Mouse (Mus musculus) forebrain, embryonic 16.5 days (tissue): ENCODE measurements around the gene Pde1c. TPM values are rescaled to one million over a fixed set of nuclear protein-coding genes. Genes with fewer than 3 reads are reported as not detected.

ENCODE experiments used
- ATAC-seq: fragments of 200-750 bp; cut with Nextera tagmentation; 2 replicates; pipeline ENCODE4 v1.8.0; 2017; ENCODE audit warnings: mild to moderate bottlenecking, moderate library complexity
- H3K27ac ChIP-seq: fragments of 300-500 bp; sonication (generic); 2 replicates; pipeline ENCODE4 v1.5.1; 2014; ENCODE audit warnings: low read length, control low read depth
- H3K27me3 ChIP-seq: fragments of 300-500 bp; sonication (generic); replicated peaks from 2 replicates; pipeline ENCODE4 v1.6.1; 2014; ENCODE audit warnings: low read length; ENCODE audit not compliant: control insufficient read depth, insufficient read depth
- H3K36me3 ChIP-seq: fragments of 300-500 bp; sonication (generic); 2 replicates; pipeline ENCODE4 v1.6.1; 2014; ENCODE audit not compliant: control insufficient read depth, insufficient read depth
- H3K4me1 ChIP-seq: fragments of 300-500 bp; sonication (generic); replicated peaks from 2 replicates; pipeline ENCODE4 v1.6.1; 2014; ENCODE audit warnings: low read length; ENCODE audit not compliant: control insufficient read depth, insufficient read depth
- H3K4me2 ChIP-seq: fragments of 300-500 bp; sonication (generic); 2 replicates; pipeline ENCODE4 v1.6.1; 2014; ENCODE audit warnings: mild to moderate bottlenecking, low read length, control low read depth
- H3K4me3 ChIP-seq: fragments of 300-500 bp; sonication (generic); replicated peaks from 2 replicates; pipeline ENCODE4 v1.5.1; 2014; ENCODE audit warnings: mild to moderate bottlenecking, low read length, control low read depth
- H3K9ac ChIP-seq: fragments of 300-500 bp; sonication (generic); replicated peaks from 2 replicates; pipeline ENCODE4 v1.6.1; 2014; ENCODE audit warnings: low read depth, low read length, control low read depth
- H3K9me3 ChIP-seq: fragments of 300-500 bp; sonication (generic); 2 replicates; pipeline ENCODE4 v1.6.1; 2016; ENCODE audit warnings: low read length; ENCODE audit not compliant: control insufficient read depth
- WGBS: fragments of 180-500 bp; shearing (Covaris S2); extraction: QIAGEN DNeasy Blood & Tissue Kit; methylation state at CpG from one replicate; pipeline ENCODE4 v1.1.7; 2014; 5-methylcytosine and 5-hydroxymethylcytosine counted together
- polyA plus RNA-seq: library from polyadenylated mRNA; unstranded; fragments of >200 nt; fragmentation: Nextera tagmentation; extraction: Ambion mirVana; gene quantifications from 2 replicates; pipeline ENCODE4 v1.2.1, GENCODE M21; 2015

Pde1c gene
- polyA plus RNA-seq, 1 experiment from 2014 or later, result 7.8 TPM

GRCm38 (mm10) chr6:56257555-56258297 lies 311.2 kb downstream of the Pde1c start:
- Histone ChIP-seq H3K9ac (no peak overlapping the region), H3K27me3 (no peaks in the 10 kb centered on the region), H3K9me3 (no peaks in the 10 kb centered on the region), H3K4me1 (no peaks in the 10 kb centered on the region), H3K4me3 (no peak overlapping the region), H3K4me2 (no peak overlapping the region), H3K27ac (no peak overlapping the region), H3K36me3 (no peaks in the 10 kb centered on the region)
- ATAC-seq, result no peak
- 93% methylated on average over 2 of the region's 2 CpGs for WGBS

- WGBS, result 78% methylated on average over 3 of the region's 3 CpGs
- Histone ChIP-seq H3K27me3 (no peaks in the 10 kb centered on the region), H3K36me3 (no peaks in the 10 kb centered on the region), H3K4me3 (no peak overlapping the region), H3K4me2 (no peak overlapping the region), H3K27ac (no peak overlapping the region), H3K9me3 (no peaks in the 10 kb centered on the region), H3K4me1 (no peaks in the 10 kb centered on the region), H3K9ac (no peak overlapping the region)
- no peak for ATAC-seq
These were observed 318.8 kb downstream of the Pde1c start for GRCm38 (mm10) chr6:56250091-56250490.

- ATAC-seq, result no peak
- Histone ChIP-seq H3K4me1 (no peaks in the 10 kb centered on the region), H3K4me3 (no peak overlapping the region), H3K9ac (no peak overlapping the region), H3K9me3 (no peaks in the 10 kb centered on the region), H3K36me3 (no peaks in the 10 kb centered on the region), H3K4me2 (no peak overlapping the region), H3K27me3 (no peaks in the 10 kb centered on the region), H3K27ac (no peak overlapping the region)
- 35% methylated on average over 1 of the region's 1 CpGs for WGBS
These were observed 377.3 kb downstream of the Pde1c start for GRCm38 (mm10) chr6:56191426-56192140.

- no peak overlapping the region for H3K9ac ChIP-seq
- H3K4me1 ChIP-seq, result no peaks in the 10 kb centered on the region
- H3K4me3 ChIP-seq, result no peak overlapping the region
- 78% methylated on average over 2 of the region's 2 CpGs for WGBS
- no peaks in the 10 kb centered on the region for H3K36me3 ChIP-seq
- H3K4me2 ChIP-seq, result no peak overlapping the region
- H3K27ac ChIP-seq, result no peak overlapping the region
- ATAC-seq, result no peak
- H3K9me3 ChIP-seq, result no peaks in the 10 kb centered on the region
- H3K27me3 ChIP-seq, result no peaks in the 10 kb centered on the region
These were observed 392.4 kb downstream of the Pde1c start for GRCm38 (mm10) chr6:56176485-56176884.

- Histone ChIP-seq H3K27me3 (no peaks in the 10 kb centered on the region), H3K9ac (no peak overlapping the region), H3K4me2 (no peak overlapping the region), H3K4me3 (no peak overlapping the region), H3K4me1 (no peaks in the 10 kb centered on the region), H3K27ac (no peak overlapping the region), H3K36me3 (no peaks in the 10 kb centered on the region), H3K9me3 (no peaks in the 10 kb centered on the region)
- WGBS, result 81% methylated on average over 2 of the region's 2 CpGs
- ATAC-seq, result no peak
These were observed 396.7 kb downstream of the Pde1c start for GRCm38 (mm10) chr6:56172172-56172571.

GRCm38 (mm10) chr6:56168736-56169135 lies 400.2 kb downstream of the Pde1c start:
- Histone ChIP-seq H3K4me2 (no peak overlapping the region), H3K27ac (no peak overlapping the region), H3K27me3 (no peaks in the 10 kb centered on the region), H3K4me1 (no peaks in the 10 kb centered on the region), H3K9me3 (no peaks in the 10 kb centered on the region), H3K36me3 (no peaks in the 10 kb centered on the region), H3K4me3 (no peak overlapping the region), H3K9ac (no peak overlapping the region)
- 83% methylated on average over 2 of the region's 2 CpGs for whole genome bisulfite sequencing
- ATAC-seq, result no peak

- no peak overlapping the region for H3K27ac ChIP-seq
- H3K9ac ChIP-seq, result no peak overlapping the region
- H3K4me2 ChIP-seq, result no peak overlapping the region
- no peak overlapping the region for H3K4me3 ChIP-seq
- H3K4me1 ChIP-seq, result no peaks in the 10 kb centered on the region
- H3K27me3 ChIP-seq, result no peaks in the 10 kb centered on the region
- H3K36me3 ChIP-seq, result no peaks in the 10 kb centered on the region
- no peaks in the 10 kb centered on the region for H3K9me3 ChIP-seq
- no peak for ATAC-seq
- WGBS, result 83% methylated on average over 1 of the region's 1 CpGs
These were observed 410.7 kb downstream of the Pde1c start for GRCm38 (mm10) chr6:56158217-56158616.

- no peak for ATAC-seq
- Histone ChIP-seq H3K9ac (no peak overlapping the region), H3K36me3 (no peaks in the 10 kb centered on the region), H3K9me3 (no peaks in the 10 kb centered on the region), H3K4me2 (no peak overlapping the region), H3K4me1 (no peaks in the 10 kb centered on the region), H3K27ac (no peak overlapping the region), H3K4me3 (no peak overlapping the region), H3K27me3 (no peaks in the 10 kb centered on the region)
- WGBS, result 95% methylated on average over 3 of the region's 3 CpGs
These were observed 412.1 kb downstream of the Pde1c start for GRCm38 (mm10) chr6:56156836-56157235.

GRCm38 (mm10) chr6:56130493-56131159 lies 438.3 kb downstream of the Pde1c start:
- Histone ChIP-seq H3K4me1 (no peaks in the 10 kb centered on the region), H3K27me3 (no peaks in the 10 kb centered on the region), H3K9ac (no peak overlapping the region), H3K36me3 (no peaks in the 10 kb centered on the region), H3K27ac (no peak overlapping the region), H3K4me3 (no peak overlapping the region), H3K4me2 (no peak overlapping the region), H3K9me3 (no peaks in the 10 kb centered on the region)
- 73% methylated on average over 3 of the region's 3 CpGs for WGBS
- ATAC-seq, result no peak
